Mouse (Mus musculus): ENCODE measurements at regions not wholly inside any gene's neighbourhood (a gene's known extent, or its start where the extent isn't known, plus 50 kb on each side); places are given as distances from the start of the nearest gene placed in this dataset.

DNA sequence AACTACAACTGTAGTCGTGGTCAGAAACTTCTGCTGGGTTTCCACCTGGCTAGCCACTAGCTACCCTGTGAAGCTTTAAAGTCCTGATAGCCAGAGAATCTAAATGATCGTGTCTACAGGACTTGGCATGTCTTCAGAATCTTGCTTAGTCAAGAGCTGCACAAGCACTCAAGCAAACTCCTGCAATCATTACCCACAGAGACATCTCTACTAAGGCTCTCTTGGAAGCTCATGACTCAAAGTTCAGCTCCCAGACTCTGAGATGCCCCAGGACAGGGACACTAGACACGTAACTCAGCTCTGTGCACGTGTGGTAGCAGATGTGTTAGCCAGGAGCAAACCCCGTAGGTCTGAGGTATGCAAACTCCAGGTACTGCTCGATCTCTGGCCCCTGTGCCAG, 242.2 kb downstream of the Rybp start:
- TF ChIP-seq ZC3H11A (IDR thresholded peaks at IDR 0.05; ENCODE audit: borderline replicate concordance, low read depth, low read length) = no peak
- no peak for TF ChIP-seq HCFC1 (IDR thresholded peaks at IDR 0.05; ENCODE audit: borderline replicate concordance, insufficient read depth, low read length)
